Mouse (Mus musculus): Measurements from ENCODE around the gene Gm26992.

The Gm26992 gene

DNA sequence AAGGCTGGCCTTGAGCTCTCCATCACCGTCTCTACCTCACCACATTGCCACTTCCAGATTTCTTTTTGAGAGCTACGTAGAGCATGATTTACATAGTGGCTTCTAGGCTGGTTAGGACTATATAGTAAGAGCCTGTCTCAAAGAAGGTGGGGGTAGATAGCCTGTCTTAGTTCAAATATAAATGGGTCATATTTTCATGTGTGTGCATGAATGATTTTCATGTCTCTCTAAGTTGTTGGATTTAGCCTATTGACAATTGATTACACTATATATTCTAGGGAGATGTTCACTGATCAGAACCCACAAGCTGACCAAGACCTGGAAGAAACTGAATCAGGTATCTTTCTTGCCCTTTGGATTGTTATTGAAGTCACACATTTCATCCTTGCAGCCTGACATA lies at the start of gene Gm26992:
Gene Gm26992 (plus strand): TSS at position 301 of the 400 bp plus-strand sequence.
- in situ Hi-C loops (cut with MboI; ENCODE audit: unreplicated experiment in 2 of 2) = loop anchor here in 1 of 2 experiments (25.0 kb wide), 1 partner anchor 1384 kb away; no protein-coding TSS in a partner anchor

DNA sequence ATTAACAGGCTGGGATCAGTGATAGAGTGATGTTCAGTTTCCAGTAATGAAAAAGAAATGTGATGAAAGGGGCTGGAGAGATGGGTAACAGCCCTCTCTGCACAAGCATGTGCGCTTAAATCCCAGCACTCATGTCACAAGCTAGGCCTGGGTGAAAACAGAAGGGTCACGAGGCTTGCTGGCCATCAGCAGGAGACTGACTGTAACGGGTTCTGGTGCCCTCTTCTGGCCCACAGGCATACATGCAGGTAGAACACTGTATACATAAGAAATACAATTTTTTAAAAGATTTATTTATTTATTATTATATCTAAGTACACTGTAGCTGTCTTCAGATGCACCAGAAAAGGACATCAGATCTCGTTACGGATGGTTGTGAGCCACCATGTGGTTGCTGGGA lies 47.6 kb upstream of the Gm26992 start:
- in situ Hi-C loops (cut with MboI; ENCODE audit: unreplicated experiment in 2 of 2) = loop anchor here in 1 of 2 experiments (5.0 kb wide), 1 partner anchor 112 kb away; no protein-coding TSS in a partner anchor

DNA sequence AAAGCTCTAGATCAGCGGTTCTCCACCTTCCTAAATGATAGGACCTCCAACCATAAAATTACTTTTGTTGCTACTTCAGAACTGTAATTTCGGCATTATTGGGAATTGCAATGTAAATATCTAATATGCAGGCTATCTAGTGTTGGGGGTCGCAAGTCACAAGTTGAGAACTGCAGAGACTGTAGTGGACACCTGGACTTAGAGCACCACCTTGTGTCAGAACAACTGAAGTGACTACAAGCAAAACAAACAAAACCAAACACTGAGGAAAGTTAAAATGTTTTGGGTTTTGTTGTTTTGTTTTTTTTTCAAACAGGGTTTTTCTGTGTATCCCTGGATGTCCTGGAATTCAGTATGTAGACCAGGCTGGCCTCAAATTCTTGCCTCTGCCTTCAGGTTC lies 37.3 kb upstream of the Gm26992 start:
- in situ Hi-C loops (cut with MboI; ENCODE audit: unreplicated experiment in 2 of 2) = no loop called here

DNA sequence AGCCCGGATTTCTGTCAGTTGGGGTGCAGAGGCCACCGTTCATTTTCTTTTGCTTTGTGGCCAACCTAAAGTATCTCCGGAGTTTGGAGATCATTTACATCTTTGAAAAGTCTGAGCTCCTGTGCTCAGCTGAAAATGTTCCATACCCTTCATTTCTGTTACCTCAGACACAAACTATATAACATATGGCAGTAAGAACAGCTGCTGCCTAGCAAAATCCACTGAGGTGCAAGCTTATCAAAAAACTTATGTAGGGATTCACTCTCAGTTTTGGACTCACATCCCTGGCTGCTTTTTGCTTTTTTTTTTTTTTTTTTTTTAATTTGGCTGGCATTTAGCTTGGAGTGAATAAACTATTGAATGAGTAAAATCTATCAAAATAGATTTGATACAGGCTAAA lies 33.7 kb upstream of the Gm26992 start:
- in situ Hi-C loops (cut with MboI; ENCODE audit: unreplicated experiment in 2 of 2) = no loop called here

DNA sequence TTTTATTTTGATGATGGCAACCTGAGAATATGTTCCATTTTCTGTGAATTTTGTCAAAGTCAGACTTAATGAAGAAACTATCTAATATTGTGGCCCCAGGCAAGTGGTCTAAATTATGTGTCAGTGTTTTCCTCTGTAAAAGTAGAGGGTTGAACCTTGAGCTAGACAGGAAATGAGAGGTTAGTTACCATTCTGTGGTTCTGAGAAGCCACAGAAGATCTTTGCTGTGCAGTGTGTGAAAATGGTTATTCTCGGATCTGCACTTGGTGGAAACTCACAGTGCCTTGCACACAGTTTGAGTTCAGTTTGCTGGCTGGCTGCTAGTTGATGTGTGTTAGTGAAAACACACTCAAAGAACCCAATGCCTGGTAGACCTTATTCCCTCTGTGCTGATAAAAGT lies 28.0 kb upstream of the Gm26992 start:
- in situ Hi-C loops (cut with MboI; ENCODE audit: unreplicated experiment in 2 of 2) = no loop called here

DNA sequence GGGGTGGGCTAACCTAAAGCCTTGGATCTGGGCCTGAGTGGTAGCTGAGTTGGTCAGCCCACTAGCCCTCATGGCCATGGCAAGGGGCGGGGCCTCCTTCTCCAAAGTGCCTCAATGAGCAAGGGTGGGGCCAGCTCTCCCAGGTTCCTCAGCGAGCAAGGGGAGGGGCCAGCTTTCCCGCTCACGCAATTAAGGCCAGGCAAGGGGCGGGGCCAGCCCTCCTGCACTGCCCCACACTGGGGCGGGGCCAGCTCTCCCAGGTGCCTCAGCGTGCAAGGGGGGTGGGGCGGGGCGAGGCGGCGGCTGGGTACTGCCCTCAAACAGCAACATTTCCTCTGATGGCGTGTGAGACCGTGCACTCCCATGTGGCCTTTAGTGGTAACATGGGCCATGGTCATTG lies 16.8 kb upstream of the Gm26992 start:
- in situ Hi-C loops (cut with MboI; ENCODE audit: unreplicated experiment in 2 of 2) = loop anchor here in 1 of 2 experiments (25.0 kb wide), 1 partner anchor 1368 kb away; no protein-coding TSS in a partner anchor

DNA sequence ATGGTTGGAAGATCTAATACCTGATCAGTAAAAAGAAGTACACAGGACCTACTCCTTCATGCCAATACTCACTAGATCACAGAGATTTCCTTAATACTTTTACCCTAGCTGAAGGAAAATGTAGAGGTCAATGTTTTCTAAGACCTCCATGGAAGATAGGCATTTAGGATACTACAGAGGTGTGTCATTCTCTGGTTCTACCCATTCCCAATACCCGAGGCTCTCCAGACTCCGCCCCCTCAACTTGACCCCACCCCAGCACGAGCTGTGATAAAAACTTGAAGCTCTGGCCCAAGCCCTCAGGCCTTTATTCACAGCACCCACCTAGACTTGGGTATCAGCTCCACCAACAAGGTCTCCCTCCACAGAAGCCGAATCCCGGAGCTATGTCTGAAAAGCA lies 7.6 kb upstream of the Gm26992 start, which contains the start of gene Tsx:
Gene Tsx (plus strand): TSS at position 301 of the 400 bp plus-strand sequence.
- in situ Hi-C loops (cut with MboI; ENCODE audit: unreplicated experiment in 2 of 2) = loop anchor here in 1 of 2 experiments (25.0 kb wide), 1 partner anchor 1377 kb away; no protein-coding TSS in a partner anchor

DNA sequence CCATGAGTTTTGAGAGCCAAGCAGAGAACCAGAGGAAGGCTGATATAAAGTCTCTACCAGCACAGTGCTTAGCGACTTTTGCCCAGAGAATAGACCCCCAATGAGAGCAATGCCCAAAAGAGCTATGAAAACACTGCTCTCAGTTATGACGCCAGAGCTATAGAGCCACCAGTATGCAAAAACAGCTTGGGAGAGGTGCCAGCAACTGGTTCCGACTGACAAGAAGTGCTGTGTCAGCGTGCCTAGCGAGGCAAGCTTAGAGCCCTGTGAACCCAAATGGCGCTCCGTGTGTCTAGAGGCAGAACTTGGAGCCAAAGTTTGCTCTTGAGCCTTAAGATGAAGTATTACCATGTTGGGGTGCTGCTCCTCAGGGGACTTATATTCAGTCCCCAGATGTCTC lies 5.9 kb downstream of the Gm26992 start:
- in situ Hi-C loops (cut with MboI; ENCODE audit: unreplicated experiment in 2 of 2) = loop anchor here (25.0 kb wide), 3 partner anchors 465 to 940 kb away; partner anchors contain the start of gene Gm3880 (in 1 of the 2)

DNA sequence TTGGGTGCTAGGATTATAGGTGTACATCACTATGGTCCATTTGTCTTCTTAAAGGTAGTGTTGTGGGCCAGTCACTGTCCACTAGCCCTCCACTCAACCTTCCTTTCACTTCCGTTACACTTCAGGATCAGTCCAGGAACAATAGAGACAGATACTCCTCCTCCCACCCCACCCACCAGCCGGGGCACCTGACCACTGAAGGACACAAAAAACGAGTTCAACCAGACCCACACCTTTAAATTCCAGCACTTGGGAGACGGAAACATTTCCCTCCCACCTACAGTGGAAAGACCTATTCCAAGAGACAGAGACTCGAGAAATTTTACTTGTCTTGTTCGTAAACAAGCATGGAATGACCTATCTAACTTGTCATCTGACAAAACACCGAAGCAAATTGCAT lies 10.5 kb downstream of the Gm26992 start:
- in situ Hi-C loops (cut with MboI; ENCODE audit: unreplicated experiment in 2 of 2) = loop anchor here (10.0 to 25.0 kb wide), 6 partner anchors 167 to 1217 kb away; partner anchors contain the start of gene Gm3880 (in 1 of the 2)

DNA sequence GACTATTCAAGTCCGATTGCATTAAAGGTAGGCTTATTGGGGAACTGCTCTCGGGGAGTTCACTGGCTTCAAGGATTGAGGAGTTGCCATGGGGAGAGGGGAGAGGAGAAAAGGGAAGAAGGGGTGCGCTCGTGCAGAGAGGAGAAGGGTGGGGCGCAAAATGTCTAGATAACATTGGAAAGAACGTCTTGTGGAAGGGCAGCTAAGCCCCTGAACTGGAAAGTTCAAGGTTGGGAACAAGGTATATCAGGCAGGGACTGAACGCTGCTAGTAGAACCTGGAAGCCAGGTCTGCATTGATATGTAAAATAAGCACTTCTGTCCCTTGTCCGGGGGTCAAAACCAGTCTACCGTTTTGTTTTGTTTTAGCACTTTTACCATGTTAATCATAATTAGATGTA lies 16.2 kb downstream of the Gm26992 start:
- in situ Hi-C loops (cut with MboI; ENCODE audit: unreplicated experiment in 2 of 2) = loop anchor here (10.0 to 25.0 kb wide), 6 partner anchors 173 to 1223 kb away; partner anchors contain the start of gene Gm3880 (in 1 of the 2)

DNA sequence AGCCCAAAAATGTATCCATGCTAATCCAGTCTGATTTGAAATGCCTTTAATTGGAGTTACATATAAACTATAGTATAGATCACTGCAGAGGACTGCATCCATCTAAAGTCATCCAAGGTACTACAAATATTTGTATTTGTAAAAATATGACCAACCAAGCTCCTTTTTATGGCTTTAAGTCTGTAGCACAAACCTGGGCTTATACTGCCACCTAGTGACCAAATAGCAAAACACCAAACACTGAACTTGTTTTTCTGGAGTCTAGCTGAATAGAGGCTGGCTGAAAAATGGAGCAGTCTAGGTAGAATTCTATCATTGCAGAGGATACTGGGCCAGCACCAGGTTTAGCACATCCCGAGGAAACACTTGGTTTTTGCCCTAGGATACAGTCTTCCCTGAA lies 19.0 kb downstream of the Gm26992 start:
- in situ Hi-C loops (cut with MboI; ENCODE audit: unreplicated experiment in 2 of 2) = loop anchor here (5.0 to 25.0 kb wide), 4 partner anchors 179 to 954 kb away; partner anchors contain the start of gene Gm3880 (in 1 of the 2)

DNA sequence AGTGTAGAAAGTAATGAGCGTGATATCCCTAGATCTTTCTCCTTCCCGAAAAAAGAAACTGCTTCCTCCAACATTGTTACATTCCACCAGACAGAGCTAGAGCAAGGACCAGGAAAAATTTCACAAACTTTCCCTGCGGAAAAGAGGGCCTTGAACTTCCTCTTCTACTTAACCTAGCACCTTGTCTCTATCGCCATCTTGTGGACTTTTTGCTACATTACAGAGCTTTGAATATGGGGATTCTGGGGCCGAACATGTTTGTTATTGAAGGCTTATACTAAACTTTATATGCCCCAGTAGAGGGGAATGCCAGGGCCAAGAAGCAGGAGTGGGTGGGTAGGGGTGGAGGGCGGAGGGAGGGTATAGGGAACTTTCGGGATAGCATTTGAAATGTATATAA lies 21.9 kb downstream of the Gm26992 start:
- in situ Hi-C loops (cut with MboI; ENCODE audit: unreplicated experiment in 2 of 2) = loop anchor here (5.0 to 25.0 kb wide), 4 partner anchors 181 to 956 kb away; partner anchors contain the start of gene Gm3880 (in 1 of the 2)

DNA sequence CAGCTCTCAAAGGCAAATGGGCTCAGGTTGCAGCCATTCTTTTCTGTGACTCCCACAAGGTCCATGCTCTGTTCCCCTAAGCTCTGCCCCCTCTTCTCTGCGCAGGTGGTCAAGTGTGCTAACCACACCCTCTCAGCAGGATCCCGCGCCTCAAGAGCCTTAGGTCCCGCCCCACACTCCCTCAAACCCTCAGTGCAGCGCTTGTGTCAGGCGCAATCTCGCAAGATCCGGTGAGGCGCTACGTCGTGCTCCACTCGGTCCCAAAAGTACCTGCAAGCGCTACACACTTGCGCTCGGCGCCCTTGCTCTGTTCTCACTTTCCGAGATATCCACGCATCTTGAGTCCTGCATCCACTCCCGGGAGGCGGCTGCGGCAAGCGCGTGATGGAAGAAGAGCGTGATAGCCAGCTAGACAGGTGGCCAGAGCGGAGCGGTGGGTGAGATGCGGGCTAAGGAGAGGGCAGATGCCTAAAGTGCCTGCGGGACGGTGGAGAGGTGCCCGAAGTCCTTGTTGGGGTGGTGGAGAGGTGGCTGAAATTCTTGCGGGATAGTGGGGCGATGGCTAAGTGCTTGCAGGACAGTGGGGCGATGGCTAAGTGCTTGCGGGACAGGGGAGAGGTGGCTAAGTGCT lies 25.8 kb downstream of the Gm26992 start:
- in situ Hi-C loops (cut with MboI; ENCODE audit: unreplicated experiment in 2 of 2) = loop anchor here (25.0 kb wide), 3 partner anchors 485 to 960 kb away; partner anchors contain the start of gene Gm3880 (in 1 of the 2)

DNA sequence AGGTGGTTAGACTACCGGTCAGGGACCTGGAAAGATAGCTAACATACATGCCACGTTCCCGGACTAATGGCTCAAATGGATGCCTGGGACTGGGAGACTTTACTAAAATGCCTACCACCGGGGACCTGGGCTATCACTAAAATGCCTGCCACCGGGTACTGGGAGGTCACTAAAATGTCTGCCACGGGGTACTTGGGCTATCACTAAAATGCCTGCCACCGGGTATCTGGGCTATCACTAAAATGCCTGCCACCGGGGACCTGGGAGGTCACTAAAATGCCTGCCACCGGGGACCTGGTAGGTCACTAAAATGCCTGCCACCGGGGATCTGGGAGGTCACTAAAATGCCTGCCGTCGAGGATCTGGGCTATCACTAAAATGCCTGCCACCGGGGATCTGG lies 26.6 kb downstream of the Gm26992 start:
- in situ Hi-C loops (cut with MboI; ENCODE audit: unreplicated experiment in 2 of 2) = loop anchor here (25.0 kb wide), 3 partner anchors 486 to 961 kb away; partner anchors contain the start of gene Gm3880 (in 1 of the 2)

DNA sequence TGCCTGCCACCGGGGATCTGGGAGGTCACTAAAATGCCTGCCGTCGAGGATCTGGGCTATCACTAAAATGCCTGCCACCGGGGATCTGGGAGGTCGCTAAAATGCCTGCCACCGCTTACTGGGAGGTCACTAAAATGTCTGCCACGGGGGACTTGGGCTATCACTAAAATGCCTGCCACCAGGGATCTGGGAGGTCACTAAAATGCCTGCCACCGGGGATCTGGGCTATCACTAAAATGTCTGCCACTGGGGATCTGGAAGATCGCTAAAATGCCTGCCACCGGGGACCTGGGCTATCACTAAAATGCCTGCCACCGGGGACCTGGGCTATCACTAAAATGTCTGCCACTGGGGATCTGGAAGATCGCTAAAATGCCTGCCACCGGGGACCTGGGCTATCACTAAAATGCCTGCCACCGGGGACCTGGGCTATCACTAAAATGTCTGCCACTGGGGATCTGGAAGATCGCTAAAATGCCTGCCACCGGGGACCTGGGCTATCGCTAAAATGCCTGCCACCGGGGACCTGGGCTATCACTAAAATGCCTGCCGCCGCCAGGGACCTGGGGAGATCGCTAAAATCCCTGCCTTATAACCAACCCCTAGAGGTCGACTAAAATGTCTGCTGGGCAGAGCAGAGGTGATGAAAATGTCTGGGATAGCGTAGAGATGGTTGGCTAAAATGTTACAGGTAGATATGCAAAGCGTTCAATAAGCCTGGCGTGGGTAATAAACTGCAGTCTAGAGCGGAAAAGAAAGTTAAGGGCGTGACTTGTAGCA lies 27.3 kb downstream of the Gm26992 start:
- in situ Hi-C loops (cut with MboI; ENCODE audit: unreplicated experiment in 2 of 2) = loop anchor here (25.0 kb wide), 3 partner anchors 487 to 962 kb away; partner anchors contain the start of gene Gm3880 (in 1 of the 2)

DNA sequence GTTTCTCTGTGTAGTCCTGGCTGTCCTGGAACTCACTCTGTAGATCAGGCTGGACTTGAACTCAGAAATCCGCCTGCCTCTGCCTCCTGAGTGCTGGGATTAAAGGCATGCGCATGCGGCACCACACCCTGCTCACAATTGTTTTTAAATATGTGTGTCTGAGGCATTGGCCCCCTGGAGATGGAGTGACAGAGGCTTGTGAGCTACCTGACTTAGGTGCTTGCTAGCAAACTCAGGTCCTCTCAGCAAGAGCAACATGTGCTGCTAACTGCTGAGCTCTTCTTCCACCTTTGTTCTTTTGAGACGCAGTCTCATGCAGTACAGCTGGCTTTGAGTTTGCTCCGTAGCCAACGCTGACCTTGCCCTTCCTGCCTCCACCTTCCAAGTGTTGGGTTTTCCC lies 31.0 kb downstream of the Gm26992 start:
- in situ Hi-C loops (cut with MboI; ENCODE audit: unreplicated experiment in 2 of 2) = no loop called here

DNA sequence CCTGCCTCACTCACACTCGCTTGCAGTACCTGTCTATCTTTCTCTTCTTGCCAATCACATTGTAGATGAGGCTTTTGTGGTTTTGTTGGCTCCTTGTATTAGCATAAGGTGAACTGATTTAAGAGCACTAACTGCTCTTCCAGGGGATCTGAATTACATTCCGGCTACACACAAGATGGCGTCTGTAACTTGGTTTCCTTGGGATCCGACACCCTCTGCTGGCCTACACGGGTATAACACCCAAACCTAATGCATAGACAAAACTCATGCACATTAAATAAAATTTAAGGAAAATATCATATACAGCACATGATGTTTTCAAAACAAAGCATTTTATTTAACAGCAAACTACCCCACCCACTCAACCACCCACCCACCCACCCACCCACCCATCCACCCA lies 38.2 kb downstream of the Gm26992 start:
- in situ Hi-C loops (cut with MboI; ENCODE audit: unreplicated experiment in 2 of 2) = no loop called here

DNA sequence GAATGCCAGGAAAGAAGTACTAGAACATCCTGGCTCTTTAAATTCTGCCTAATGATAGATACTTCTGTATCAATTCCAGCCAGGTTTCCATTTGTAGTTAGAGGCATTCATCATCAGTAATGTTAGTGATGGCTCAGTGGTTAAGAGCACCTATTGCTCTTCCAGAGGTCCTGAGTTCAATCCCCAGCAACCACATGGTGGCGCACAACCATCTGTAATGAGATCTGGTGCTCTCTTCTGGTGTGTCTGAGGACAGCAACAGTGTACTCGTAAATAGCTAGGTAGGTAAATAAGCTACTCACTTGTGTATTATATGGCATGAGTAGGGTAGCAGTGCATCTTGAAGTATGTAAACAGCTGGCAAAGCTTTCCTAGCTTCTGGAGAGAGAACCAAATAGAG lies 47.2 kb downstream of the Gm26992 start:
- in situ Hi-C loops (cut with MboI; ENCODE audit: unreplicated experiment in 2 of 2) = no loop called here

DNA sequence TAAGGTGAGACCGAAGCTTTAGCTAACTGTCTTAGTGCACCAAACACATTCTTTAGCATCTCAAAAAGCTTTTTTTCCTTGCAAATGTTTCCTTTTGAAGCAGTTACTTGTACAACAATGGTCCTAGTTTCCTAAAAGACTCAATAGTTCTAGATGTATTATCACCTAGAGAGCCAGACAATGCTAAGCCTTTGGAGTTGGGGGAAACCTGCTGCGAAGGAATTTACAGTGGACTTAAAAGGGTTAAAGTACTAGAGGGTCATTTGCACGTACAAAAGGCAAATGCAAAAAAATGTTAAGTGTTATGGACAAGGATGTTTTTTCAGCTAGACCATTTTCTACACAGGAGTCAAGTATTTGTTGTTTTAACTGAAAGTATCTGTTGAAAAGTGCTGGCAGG lies 50.5 kb downstream of the Gm26992 start:
- in situ Hi-C loops (cut with MboI; ENCODE audit: unreplicated experiment in 2 of 2) = loop anchor here (10.0 kb wide), 2 partner anchors 442 to 1632 kb away; no protein-coding TSS in a partner anchor

DNA sequence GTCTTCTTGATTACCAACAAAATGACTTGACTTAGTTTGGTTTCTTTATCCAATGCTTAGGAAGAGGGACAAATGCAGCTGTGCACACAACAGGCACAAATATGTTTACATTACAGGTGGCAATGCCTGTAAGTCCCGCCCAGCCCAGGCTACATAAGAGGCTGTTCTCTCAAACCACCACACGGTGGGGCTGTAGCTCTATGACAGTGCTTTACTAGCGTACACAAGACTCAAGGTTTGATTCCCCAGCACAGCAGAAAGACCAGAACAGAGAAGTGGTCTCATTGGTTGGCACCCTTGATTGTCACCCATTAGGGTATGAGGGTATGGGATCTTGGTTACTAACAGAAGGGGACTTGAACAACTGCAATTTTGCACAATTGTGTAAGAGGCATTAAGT lies 55.7 kb downstream of the Gm26992 start:
- in situ Hi-C loops (cut with MboI; ENCODE audit: unreplicated experiment in 2 of 2) = loop anchor here (5.0 to 25.0 kb wide), 4 partner anchors 437 to 1627 kb away; no protein-coding TSS in a partner anchor

Data from v-Abl transformed pro-B cells (cell line).